Mouse (Mus musculus) embryonic facial prominence, embryonic 14.5 days (tissue): ENCODE results near the gene Tmem135. TPM values are rescaled to one million over a fixed set of nuclear protein-coding genes. Genes with fewer than 3 reads are reported as not detected.

ENCODE experiments used
- ATAC-seq: fragments of 200-750 bp; cut with Nextera tagmentation; 2 replicates; pipeline ENCODE4 v1.8.0; 2017; ENCODE audit warnings: low read depth, moderate number of reproducible peaks, moderate TSS enrichment
- DNase-seq: peaks from one replicate; pipeline ENCODE4 v3.0.0-alpha.2; 2015; ENCODE audit warnings: low spot score
- H3K27ac ChIP-seq: fragments of 300-500 bp; sonication (generic); replicated peaks from 2 replicates; pipeline ENCODE4 v1.5.1; 2014; ENCODE audit warnings: low read depth, mild to moderate bottlenecking, low read length, moderate library complexity
- H3K27me3 ChIP-seq: fragments of 300-500 bp; sonication (generic); replicated peaks from 2 replicates; pipeline ENCODE4 v1.6.1; 2014; ENCODE audit warnings: low read length; ENCODE audit not compliant: control insufficient read depth, insufficient read depth
- H3K36me3 ChIP-seq: fragments of 300-500 bp; sonication (generic); 2 replicates; pipeline ENCODE4 v1.6.1; 2014; ENCODE audit warnings: low read length, mixed read lengths; ENCODE audit not compliant: control insufficient read depth, insufficient read depth
- H3K4me1 ChIP-seq: fragments of 300-500 bp; sonication (generic); 2 replicates; pipeline ENCODE4 v1.6.1; 2014; ENCODE audit warnings: antibody characterized with exemption, low read length; ENCODE audit not compliant: control insufficient read depth, insufficient read depth
- H3K4me2 ChIP-seq: fragments of 300-500 bp; sonication (generic); 2 replicates; pipeline ENCODE4 v1.6.1; 2014; ENCODE audit warnings: low read depth, mild to moderate bottlenecking, low read length, moderate library complexity, mixed read lengths
- H3K4me3 ChIP-seq: fragments of 300-500 bp; sonication (generic); 2 replicates; pipeline ENCODE4 v1.5.1; 2014; ENCODE audit warnings: low read depth, mild to moderate bottlenecking, low read length
- H3K9ac ChIP-seq: fragments of 300-500 bp; sonication (generic); 2 replicates; pipeline ENCODE4 v1.6.1; 2014; ENCODE audit warnings: low read depth, mild to moderate bottlenecking, low read length, moderate library complexity, mixed read lengths
- H3K9me3 ChIP-seq: fragments of 300-500 bp; sonication (generic); 2 replicates; pipeline ENCODE4 v1.6.1; 2016; ENCODE audit warnings: low read length; ENCODE audit not compliant: control insufficient read depth
- WGBS: fragments of 180-500 bp; shearing (Covaris S2); extraction: QIAGEN DNeasy Blood & Tissue Kit; methylation state at CpG from one replicate; pipeline ENCODE4 v1.1.7; 2014; 5-methylcytosine and 5-hydroxymethylcytosine counted together
- polyA plus RNA-seq: library from polyadenylated mRNA; unstranded; fragments of >200 nt; fragmentation: Nextera tagmentation; extraction: Ambion mirVana; gene quantifications from 2 replicates; pipeline ENCODE4 v1.2.1, GENCODE M21; 2014

The Tmem135 gene
- polyA plus RNA-seq, 1 experiment from 2014 or later: 18.8 TPM

- Histone ChIP-seq H3K9ac (no peak overlapping the region), H3K27ac (no peak overlapping the region), H3K4me2 (no peak overlapping the region), H3K4me1 (no peaks in the 10 kb centered on the region), H3K9me3 (no peaks in the 10 kb centered on the region), H3K4me3 (no peak overlapping the region), H3K27me3 (no peaks in the 10 kb centered on the region), H3K36me3 (no peaks in the 10 kb centered on the region)
- ATAC-seq (no peak), DNase-seq (no peak)
- 86% methylated on average over 5 of the region's 5 CpGs for WGBS
Measured at GRCm38 (mm10) chr7:89363975-89364374, 40.0 kb downstream of the Tmem135 start.

- ATAC-seq (peak; percentile 90), DNase-seq (peak; percentile 94)
- Histone ChIP-seq H3K4me2 (peak overlapping the region; percentile 10; the same call in 1 of the 2 replicates), H3K27me3 (no peaks in the 10 kb centered on the region), H3K4me1 (peaks cover 11% of the 10 kb centered on the region), H3K36me3 (no peaks in the 10 kb centered on the region), H3K27ac (peak overlapping the region; percentile 77), H3K4me3 (no peak overlapping the region), H3K9ac (no peak overlapping the region), H3K9me3 (no peaks in the 10 kb centered on the region)
- 31% methylated on average over 4 of the region's 4 CpGs for WGBS
Measured at GRCm38 (mm10) chr7:89356307-89356706, 47.7 kb downstream of the Tmem135 start.

GRCm38 (mm10) chr7:89355519-89356255 is 48.3 kb downstream of the Tmem135 start:
- Histone ChIP-seq H3K9me3 (no peaks in the 10 kb centered on the region), H3K9ac (no peak overlapping the region), H3K27me3 (no peaks in the 10 kb centered on the region), H3K4me1 (peaks cover 11% of the 10 kb centered on the region), H3K4me3 (no peak overlapping the region), H3K36me3 (no peaks in the 10 kb centered on the region), H3K4me2 (no peak overlapping the region), H3K27ac (peak overlapping the region; percentile 77)
- peak; percentile 81 for DNase-seq
- WGBS: 35% methylated on average over 8 of the region's 8 CpGs
- peak; percentile 64 for ATAC-seq

GRCm38 (mm10) chr7:89342021-89342420 is 62.0 kb downstream of the Tmem135 start:
- ATAC-seq: no peak
- Histone ChIP-seq H3K4me2 (no peak overlapping the region), H3K9ac (no peak overlapping the region), H3K4me1 (peaks cover 9% of the 10 kb centered on the region), H3K36me3 (no peaks in the 10 kb centered on the region), H3K9me3 (no peaks in the 10 kb centered on the region), H3K4me3 (no peak overlapping the region), H3K27ac (no peak overlapping the region), H3K27me3 (no peaks in the 10 kb centered on the region)
- no peak for DNase-seq

GRCm38 (mm10) chr7:89339808-89340207 is 64.2 kb downstream of the Tmem135 start:
- no peak overlapping the region for H3K4me3 ChIP-seq
- H3K9ac ChIP-seq: no peak overlapping the region
- H3K27me3 ChIP-seq: no peaks in the 10 kb centered on the region
- H3K36me3 ChIP-seq: no peaks in the 10 kb centered on the region
- no peak for ATAC-seq
- H3K27ac ChIP-seq: no peak overlapping the region
- 62% methylated on average over 1 of the region's 1 CpGs for WGBS
- no peaks in the 10 kb centered on the region for H3K9me3 ChIP-seq
- no peak overlapping the region for H3K4me2 ChIP-seq
- peaks cover 19% of the 10 kb centered on the region for H3K4me1 ChIP-seq
- DNase-seq: no peak

GRCm38 (mm10) chr7:89339142-89339435 is 64.9 kb downstream of the Tmem135 start:
- Histone ChIP-seq H3K9ac (peak overlapping the region; percentile 92), H3K9me3 (no peaks in the 10 kb centered on the region), H3K27me3 (no peaks in the 10 kb centered on the region), H3K4me1 (peaks cover 19% of the 10 kb centered on the region), H3K36me3 (no peaks in the 10 kb centered on the region), H3K4me2 (peak overlapping the region; percentile 79), H3K4me3 (peak overlapping the region; percentile 98), H3K27ac (0 out of 2 replicates have a peak overlapping the region, but pooled peaks have one; percentile 74)
- DNase-seq (peak; percentile 54), ATAC-seq (peak; percentile 64)

GRCm38 (mm10) chr7:89338350-89339141 is 65.5 kb downstream of the Tmem135 start:
- Histone ChIP-seq H3K4me3 (peak overlapping the region; percentile 98), H3K4me1 (peaks cover 19% of the 10 kb centered on the region), H3K27me3 (no peaks in the 10 kb centered on the region), H3K36me3 (no peaks in the 10 kb centered on the region), H3K4me2 (peak overlapping the region; percentile 79), H3K9me3 (no peaks in the 10 kb centered on the region), H3K9ac (peak overlapping the region; percentile 92), H3K27ac (peak overlapping the region; percentile 74)
- ATAC-seq (peak; percentile 94), DNase-seq (peak; percentile 89)
- under 1% methylated on average over 13 of the region's 57 CpGs for WGBS

- H3K4me3 ChIP-seq: peak overlapping the region; percentile 98
- no peaks in the 10 kb centered on the region for H3K27me3 ChIP-seq
- H3K36me3 ChIP-seq: no peaks in the 10 kb centered on the region
- ATAC-seq (no peak; the same call in 1 of the 2 replicates), DNase-seq (no peak)
- H3K4me2 ChIP-seq: peak overlapping the region; percentile 79
- peaks cover 19% of the 10 kb centered on the region for H3K4me1 ChIP-seq
- WGBS: 42% methylated on average over 10 of the region's 10 CpGs
- H3K9me3 ChIP-seq: no peaks in the 10 kb centered on the region
- peak overlapping the region; percentile 92 for H3K9ac ChIP-seq
- H3K27ac ChIP-seq: peak overlapping the region; percentile 74; the same call in 1 of the 2 replicates
Measured at GRCm38 (mm10) chr7:89337711-89338349, 66.2 kb downstream of the Tmem135 start.
